Mouse (Mus musculus): ENCODE data around the gene Fosl1. TPM values are rescaled to one million over a fixed set of nuclear protein-coding genes. Genes with fewer than 3 reads are reported as not detected.

The Fosl1 gene
- polyA plus RNA-seq, 1 experiment = not detected

DNA sequence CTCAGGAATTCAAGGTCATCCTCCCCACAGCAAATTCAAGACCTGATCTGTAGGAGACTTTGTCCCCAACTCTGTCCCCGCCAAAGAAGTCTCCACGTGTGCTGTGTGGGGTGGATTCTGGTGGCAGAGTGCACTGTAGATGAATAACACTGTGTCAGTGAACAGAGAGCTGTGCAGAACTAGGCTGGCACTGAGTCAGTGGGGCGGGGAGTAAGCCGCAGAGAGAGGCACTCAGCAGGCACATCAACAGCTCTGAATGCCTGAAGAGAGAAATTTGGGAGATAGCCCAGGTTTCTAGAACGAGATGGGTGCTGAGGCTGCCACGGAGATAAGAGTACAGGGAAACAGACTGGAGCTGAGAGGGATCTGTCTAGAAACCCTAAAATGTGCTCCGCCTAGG, 11.7 kb downstream of the Fosl1 start:
- TF ChIP-seq CTCF (IDR thresholded peaks at IDR 0.05; ENCODE audit: borderline replicate concordance, extremely low read depth, insufficient read depth, insufficient read length) = no peak
- TF ChIP-seq POLR2A (IDR thresholded peaks at IDR 0.05; ENCODE audit: borderline replicate concordance, extremely low read depth, insufficient read depth, insufficient read length, poor library complexity, severe bottlenecking) = no peak

DNA sequence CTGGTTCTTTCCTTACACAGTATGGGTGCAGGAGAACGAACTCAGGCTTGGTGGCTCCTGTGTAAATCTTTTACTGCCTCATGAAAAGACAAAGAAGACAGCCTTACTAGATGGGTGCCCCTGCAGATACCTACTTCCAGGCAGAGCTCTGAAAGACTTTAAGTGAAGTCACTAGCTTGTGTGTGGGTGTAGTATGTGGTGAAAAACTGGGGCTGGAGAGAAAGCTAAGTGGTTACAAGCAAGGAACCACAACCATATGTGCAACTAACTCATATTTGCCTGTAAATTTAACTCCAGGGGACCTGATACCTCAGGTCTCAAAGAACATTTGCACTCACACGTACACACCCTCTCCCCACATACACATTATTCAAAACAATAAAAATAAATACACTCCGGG, 12.5 kb downstream of the Fosl1 start:
- DNase-seq (ENCODE audit: low read depth) = no peak
- no peak for TF ChIP-seq CTCF (IDR thresholded peaks at IDR 0.05; ENCODE audit: borderline replicate concordance, extremely low read depth, insufficient read depth, insufficient read length)
- TF ChIP-seq POLR2A (IDR thresholded peaks at IDR 0.05; ENCODE audit: borderline replicate concordance, extremely low read depth, insufficient read depth, insufficient read length, poor library complexity, severe bottlenecking) = no peak

More for the DNA sequence above, 11.7 kb downstream of the Fosl1 start:
- DNase-seq (ENCODE audit: low read depth) = no peak

DNA sequence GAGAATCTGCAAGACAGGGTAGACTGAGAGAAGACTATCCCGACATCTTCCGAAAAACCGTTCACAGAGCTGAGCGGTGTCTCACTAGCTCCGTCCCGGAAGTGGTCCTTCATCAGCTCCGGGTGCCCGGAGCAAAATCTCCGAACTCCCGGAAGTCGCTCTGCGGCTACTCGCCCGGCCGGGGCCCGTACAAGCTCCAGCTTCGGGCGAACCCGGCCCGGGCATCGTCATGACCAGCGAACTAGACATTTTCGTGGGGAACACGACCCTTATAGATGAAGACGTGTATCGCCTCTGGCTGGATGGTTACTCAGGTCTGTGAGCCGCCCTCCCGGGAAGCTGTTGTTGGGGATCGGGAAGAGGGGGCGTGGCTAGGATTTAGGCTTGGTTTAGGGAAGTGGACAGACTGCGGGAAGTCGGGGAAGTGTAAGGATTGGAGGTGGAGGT, 13.1 kb downstream of the Fosl1 start, which contains the start of gene Fibp:
Gene Fibp (plus strand): TSS at position 151 of the 447 bp plus-strand sequence.
- TF ChIP-seq CTCF (IDR thresholded peaks at IDR 0.05; ENCODE audit: borderline replicate concordance, extremely low read depth, insufficient read depth, insufficient read length) = no peak
- TF ChIP-seq POLR2A (IDR thresholded peaks at IDR 0.05; ENCODE audit: borderline replicate concordance, extremely low read depth, insufficient read depth, insufficient read length, poor library complexity, severe bottlenecking) = peak; percentile 73; the same call in 1 of the 2 replicates
- peak; percentile 96 for DNase-seq (ENCODE audit: low read depth)

DNA sequence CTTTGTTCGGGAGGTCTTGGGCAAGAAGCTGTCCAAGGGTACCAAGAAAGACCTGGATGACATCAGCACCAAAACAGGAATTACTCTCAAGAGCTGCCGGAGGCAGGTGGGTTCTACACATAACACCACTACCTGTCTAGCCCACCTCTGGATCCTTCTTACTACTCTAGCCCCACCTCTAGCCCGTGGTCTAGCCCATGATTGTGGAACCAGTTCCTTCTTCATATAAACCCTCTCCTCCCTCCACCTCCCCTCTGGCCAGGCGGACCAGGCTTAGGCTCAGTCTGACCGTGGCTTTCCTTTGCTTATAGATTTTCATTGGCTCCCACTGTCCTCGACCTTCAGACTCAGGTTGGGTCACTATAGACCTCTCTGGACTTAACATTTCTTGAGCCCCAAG, 14.1 kb downstream of the Fosl1 start:
- no peak for TF ChIP-seq POLR2A (IDR thresholded peaks at IDR 0.05; ENCODE audit: borderline replicate concordance, extremely low read depth, insufficient read depth, insufficient read length, poor library complexity, severe bottlenecking)
- TF ChIP-seq CTCF (IDR thresholded peaks at IDR 0.05; ENCODE audit: borderline replicate concordance, extremely low read depth, insufficient read depth, insufficient read length) = no peak
- no peak for DNase-seq (ENCODE audit: low read depth)

DNA sequence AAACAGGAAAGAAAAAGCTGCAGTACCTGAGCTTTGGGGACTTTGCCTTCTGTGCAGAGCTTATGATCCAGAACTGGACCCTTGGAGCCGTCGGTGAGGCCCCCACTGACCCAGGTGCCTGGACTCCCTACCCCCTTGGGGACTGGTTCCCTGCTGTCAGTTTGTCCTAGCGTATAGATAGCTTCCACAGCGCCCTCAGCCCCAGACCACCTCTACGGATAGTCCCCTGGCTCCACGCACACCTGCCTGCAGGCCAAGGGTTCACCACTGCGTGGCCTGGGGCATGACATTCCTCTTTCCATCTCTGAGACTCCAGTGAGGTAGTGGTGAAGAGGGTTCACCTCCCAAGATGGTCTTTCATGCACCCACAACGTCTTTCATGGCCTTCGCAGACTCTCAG, 15.9 kb downstream of the Fosl1 start:
- TF ChIP-seq POLR2A (IDR thresholded peaks at IDR 0.05; ENCODE audit: borderline replicate concordance, extremely low read depth, insufficient read depth, insufficient read length, poor library complexity, severe bottlenecking) (no peak), CTCF (IDR thresholded peaks at IDR 0.05; ENCODE audit: borderline replicate concordance, extremely low read depth, insufficient read depth, insufficient read length) (no peak)
- no peak for DNase-seq (ENCODE audit: low read depth)

DNA sequence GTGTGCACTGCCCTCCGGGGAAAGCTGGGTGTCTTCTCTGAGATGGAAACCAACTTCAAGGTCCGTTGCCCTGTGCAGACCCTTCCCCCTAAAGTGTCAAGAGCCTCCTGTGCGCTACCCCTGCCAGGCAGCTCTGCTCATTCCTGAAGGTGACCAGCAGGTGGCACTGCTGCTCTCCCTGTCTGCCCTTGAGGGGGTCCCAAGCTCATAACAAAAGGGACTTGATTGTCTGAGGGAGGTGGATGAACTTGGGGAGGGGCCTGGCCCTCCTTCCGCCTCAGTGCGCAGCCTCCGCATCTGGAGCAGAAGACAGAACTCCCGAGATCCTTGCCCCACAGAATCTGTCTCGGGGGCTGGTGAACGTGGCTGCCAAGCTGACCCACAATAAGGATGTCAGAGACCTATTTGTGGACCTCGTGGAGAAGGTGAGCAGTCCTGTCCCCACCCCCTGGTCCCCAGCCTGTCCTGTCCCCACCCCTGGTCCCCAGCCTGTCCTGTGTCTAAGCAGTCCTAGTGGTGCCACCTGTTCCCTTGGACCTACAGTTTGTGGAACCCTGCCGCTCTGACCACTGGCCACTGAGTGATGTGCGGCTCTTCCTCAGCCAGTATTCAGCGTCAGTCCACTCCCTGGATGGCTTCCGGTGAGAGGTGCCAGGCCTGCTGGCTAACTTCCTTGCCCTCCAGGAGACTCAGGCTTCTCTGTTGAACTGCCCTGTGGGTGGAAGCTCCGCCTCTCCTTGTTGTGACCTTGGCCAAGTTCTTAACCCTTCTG, 16.6 kb downstream of the Fosl1 start:
- no peak for TF ChIP-seq POLR2A (IDR thresholded peaks at IDR 0.05; ENCODE audit: borderline replicate concordance, extremely low read depth, insufficient read depth, insufficient read length, poor library complexity, severe bottlenecking)
- peak; percentile 96 for TF ChIP-seq CTCF (IDR thresholded peaks at IDR 0.05; ENCODE audit: borderline replicate concordance, extremely low read depth, insufficient read depth, insufficient read length)
- peak; percentile 92 for DNase-seq (ENCODE audit: low read depth)

DNA sequence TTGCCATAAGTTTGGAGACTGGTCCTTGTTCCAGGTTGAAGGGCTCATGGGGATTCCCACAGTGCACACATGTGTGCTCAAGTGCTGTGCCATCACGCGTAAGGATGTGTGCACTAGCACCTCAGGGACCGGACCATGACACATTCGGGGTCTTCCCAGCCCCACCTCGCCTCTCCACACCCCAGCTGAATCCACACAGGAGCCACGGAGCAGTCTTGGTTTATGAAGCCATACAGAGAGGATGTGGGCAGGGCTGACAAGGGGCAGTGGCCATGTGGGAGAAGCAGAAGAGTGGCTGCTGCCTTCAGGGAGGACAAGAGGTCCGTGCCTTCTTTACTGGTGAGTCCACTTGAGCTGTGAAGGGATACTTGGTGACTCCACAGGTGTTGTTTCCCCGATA, 17.7 kb downstream of the Fosl1 start:
- DNase-seq (ENCODE audit: low read depth) = no peak
- TF ChIP-seq POLR2A (IDR thresholded peaks at IDR 0.05; ENCODE audit: borderline replicate concordance, extremely low read depth, insufficient read depth, insufficient read length, poor library complexity, severe bottlenecking) (no peak), CTCF (IDR thresholded peaks at IDR 0.05; ENCODE audit: borderline replicate concordance, extremely low read depth, insufficient read depth, insufficient read length) (no peak)

DNA sequence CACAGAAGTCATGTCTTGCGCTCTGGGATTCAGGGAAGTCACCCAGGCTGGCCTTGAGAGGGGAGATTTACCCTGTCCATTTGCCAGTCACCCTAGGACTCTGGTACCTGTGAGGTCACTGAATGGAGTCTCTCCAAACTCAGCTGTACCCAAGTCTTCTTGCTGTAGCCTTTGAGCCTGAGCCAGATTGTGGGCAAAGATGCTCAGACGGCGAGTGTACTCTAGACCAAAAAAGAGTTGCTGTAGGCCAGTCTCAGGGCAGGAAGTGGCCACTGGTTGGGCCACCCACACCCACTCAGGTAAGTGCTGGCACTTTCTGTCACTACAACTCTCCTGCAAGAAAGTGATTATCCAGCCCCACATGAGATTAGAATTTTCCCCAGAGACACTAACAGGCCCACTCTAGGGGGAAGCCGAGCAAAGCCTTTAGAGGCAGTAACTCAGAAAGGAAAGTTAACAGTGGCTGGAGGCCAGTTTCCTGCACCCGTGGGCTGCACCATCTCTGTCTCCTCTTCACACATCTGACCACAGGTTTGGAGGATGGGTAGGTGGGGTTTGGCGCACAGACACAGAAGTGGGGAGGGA, 19.7 kb downstream of the Fosl1 start:
- TF ChIP-seq CTCF (IDR thresholded peaks at IDR 0.05; ENCODE audit: borderline replicate concordance, extremely low read depth, insufficient read depth, insufficient read length) = no peak
- TF ChIP-seq POLR2A (IDR thresholded peaks at IDR 0.05; ENCODE audit: borderline replicate concordance, extremely low read depth, insufficient read depth, insufficient read length, poor library complexity, severe bottlenecking) = no peak
- no peak for DNase-seq (ENCODE audit: low read depth)

DNA sequence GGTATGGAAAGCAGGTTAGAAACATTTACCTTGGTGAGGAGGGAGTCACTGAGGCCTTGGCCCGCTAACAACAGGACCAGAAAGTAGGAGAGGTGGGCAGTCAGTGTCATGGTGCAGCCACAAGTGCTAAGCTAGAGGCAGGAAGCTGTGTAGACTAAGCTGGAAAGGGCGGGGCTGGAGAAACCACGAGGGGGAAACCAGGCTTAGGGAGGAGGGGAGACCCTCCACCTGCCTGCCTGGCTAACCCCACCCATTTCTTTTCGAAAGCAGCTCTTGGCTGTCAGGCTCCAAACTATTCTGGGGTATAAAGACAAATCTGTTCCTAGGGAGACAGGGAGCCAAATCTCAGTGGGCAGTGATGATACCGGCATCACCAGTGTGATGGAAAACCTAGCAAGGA, 21.0 kb downstream of the Fosl1 start, which contains the start of gene Ctsw:
Gene Ctsw (minus strand): TSS at position 134 of the 400 bp plus-strand sequence.
- DNase-seq (ENCODE audit: low read depth) = no peak
- TF ChIP-seq CTCF (IDR thresholded peaks at IDR 0.05; ENCODE audit: borderline replicate concordance, extremely low read depth, insufficient read depth, insufficient read length) = no peak
- TF ChIP-seq POLR2A (IDR thresholded peaks at IDR 0.05; ENCODE audit: borderline replicate concordance, extremely low read depth, insufficient read depth, insufficient read length, poor library complexity, severe bottlenecking) = no peak

DNA sequence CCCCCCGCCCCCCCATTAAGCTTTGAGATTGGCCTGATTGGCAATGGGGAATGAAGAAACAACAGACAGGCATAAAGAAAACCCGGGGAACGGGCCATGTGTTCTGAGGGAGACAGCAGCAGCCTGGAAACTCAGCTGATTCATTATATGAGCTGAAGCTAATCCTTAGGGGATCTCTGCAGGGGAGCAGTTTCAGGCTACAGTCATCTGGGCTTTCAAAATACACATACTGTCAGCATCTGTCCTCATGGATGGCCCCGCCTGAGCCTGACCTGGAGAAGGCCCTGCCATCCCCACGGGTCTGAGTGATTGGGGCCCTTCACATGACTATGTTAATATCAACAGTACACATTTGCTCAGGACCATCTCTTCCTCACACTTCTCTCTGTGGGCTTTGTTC, 24.5 kb downstream of the Fosl1 start:
- no peak for DNase-seq (ENCODE audit: low read depth)
- TF ChIP-seq CTCF (IDR thresholded peaks at IDR 0.05; ENCODE audit: borderline replicate concordance, extremely low read depth, insufficient read depth, insufficient read length) = no peak
- no peak for TF ChIP-seq POLR2A (IDR thresholded peaks at IDR 0.05; ENCODE audit: borderline replicate concordance, extremely low read depth, insufficient read depth, insufficient read length, poor library complexity, severe bottlenecking)

DNA sequence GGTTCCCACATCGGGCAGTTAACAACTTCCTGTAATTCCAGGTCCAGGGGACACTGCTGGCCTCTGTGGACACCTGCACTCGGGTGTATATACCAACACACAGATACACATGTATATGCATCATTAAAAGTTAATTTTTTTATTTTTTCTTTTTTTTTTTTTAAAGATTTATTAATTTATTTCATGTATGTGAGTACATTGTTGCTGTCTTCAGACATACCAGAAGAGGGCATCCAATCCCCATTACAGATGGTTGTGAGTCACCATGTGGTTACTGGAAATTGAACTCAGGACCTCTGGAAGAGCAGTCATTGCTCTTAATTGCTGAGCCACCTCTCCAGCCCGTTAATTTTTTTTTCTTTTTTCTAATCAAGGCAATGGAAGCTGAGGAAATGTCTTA, 25.5 kb downstream of the Fosl1 start:
- TF ChIP-seq CTCF (IDR thresholded peaks at IDR 0.05; ENCODE audit: borderline replicate concordance, extremely low read depth, insufficient read depth, insufficient read length) = no peak
- TF ChIP-seq POLR2A (IDR thresholded peaks at IDR 0.05; ENCODE audit: borderline replicate concordance, extremely low read depth, insufficient read depth, insufficient read length, poor library complexity, severe bottlenecking) = no peak
- no peak for DNase-seq (ENCODE audit: low read depth)

All from brain, embryonic 14.5 days (tissue).